Mouse (Mus musculus): ENCODE data around the gene Gm11992.

Gene Gm11992

DNA sequence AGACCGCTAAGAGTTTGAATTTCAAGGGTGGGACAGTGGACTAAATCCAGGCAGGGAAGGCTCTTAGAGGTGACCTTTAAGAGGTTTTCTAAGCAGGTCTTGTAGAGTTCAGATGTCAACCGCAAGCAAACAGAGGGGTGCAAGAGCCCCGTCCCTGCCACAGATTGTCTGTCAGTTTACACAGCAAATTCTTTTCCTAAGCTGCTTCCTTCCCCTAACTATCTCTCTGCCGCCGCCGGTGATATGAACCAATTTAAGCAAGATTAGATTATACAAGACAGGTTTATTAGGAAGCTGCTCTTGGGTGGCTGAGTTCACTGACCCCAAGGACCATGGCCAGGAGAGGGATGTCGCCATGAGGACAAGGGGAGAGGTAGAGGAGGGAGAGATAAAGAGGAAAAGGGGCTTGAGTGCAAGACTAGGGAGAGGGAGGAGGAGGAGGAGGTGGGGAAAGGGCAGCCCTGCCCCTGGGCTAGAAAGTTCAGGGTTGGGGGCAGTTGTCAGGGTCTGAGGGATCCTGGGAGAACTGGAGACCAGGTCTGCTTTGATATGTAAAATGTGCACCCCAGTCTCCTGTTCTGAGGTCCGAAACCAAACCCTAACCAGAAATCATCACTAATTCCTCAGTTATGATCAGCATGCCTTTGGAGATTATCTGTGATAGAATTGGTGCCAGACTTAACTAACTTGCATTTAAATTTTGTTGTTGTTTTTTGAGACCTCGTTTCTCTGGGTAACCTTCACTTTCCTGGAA lies 67.2 kb downstream of the Gm11992 start:
- no peak for DNase-seq (ENCODE audit: low read depth)

DNA sequence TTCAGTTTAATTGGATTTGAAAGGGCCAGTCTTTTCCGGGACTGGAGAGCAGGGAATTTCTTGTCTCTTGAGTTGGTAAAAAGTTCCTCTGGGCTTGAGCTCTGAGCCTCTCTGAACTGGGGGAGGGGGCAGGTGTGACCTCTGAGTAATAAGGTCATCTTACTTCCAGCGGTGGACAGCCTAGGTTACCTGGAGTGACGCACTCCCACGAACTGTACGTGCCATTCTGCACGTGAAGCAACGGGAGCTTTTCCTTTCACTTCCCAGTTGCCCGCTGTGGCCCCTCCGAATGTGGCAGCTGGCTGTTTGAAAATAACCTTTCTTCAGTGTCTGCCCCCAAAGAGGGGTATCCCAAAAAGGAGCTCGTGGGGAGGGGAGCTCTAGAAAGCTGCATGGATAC lies 67.7 kb downstream of the Gm11992 start:
- no peak for DNase-seq (ENCODE audit: low read depth)

DNA sequence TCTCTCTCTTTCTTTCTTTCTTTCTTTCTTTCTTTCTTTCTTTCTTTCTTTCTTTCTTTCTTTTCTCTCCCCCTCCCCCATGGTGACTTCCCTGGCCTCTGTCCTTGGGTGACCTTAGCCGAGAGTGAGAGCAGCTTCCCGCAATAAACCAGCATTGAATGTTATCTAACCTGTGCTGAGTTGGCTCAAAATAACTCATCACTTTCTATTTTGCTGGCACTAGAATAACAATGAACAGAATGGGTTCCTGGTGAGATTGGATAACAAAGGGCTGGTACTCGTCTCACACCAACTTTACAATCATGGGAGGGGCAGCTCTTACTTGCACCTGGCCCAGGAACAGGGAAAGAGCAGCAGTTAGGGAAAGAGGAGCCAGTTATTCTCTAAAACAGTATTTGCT lies 68.5 kb downstream of the Gm11992 start:
- no peak for DNase-seq (ENCODE audit: low read depth)

DNA sequence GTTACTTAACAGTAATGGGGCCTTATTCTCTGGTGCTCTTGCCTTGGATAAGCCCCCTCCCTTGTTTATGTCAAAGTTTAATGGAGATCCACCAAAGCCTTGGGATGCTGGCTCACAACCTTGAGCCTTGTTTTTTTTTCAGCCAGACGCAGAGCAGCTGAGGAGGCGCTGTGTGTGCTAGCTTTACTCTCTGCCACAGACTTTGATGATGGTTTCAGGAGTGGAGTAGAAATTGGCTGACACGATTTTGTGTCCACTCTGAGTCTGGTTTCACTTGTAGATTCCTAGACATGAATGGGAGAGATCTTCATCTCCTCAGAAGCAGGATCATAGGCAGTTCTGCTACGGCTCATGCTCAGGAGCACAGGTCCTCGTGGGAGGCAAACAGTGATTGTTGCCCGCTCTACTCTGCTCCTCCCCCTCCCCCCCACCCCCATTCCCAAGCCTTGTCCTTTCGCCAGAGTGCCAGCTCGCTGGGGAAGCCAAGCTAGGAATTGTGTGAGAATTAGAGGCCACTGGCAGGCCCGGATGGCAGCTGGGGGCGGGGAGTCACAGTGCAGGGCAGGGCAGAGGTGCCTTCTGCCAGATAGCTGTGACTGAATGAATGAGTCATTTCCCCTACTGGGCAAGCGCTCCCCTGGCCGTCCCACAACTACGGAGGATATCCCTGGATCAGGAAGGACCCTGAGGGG lies 69.1 kb downstream of the Gm11992 start:
- DNase-seq (ENCODE audit: low read depth) = peak; percentile 9

DNA sequence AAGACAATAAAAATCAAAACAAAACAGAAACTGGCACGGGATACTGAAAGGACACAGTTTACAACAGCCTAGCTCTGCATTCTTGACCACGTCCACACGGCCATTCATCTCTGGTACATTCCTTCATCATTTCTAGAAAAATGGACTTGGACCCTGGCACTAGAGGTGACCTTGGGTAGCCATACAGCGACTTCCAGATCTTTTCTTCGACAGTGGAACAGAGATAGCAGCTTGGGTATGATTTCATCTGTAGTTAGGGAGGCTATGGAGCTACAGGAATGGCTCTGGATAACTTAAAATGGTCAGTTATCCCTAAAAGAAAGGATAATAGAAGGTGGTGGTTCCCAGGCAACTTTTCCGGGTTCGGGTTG lies 69.6 kb downstream of the Gm11992 start, which contains the start of gene Upp1:
Gene Upp1 (plus strand): TSS at position 54 of the 371 bp plus-strand sequence.
- DNase-seq (ENCODE audit: low read depth) = no peak

DNA sequence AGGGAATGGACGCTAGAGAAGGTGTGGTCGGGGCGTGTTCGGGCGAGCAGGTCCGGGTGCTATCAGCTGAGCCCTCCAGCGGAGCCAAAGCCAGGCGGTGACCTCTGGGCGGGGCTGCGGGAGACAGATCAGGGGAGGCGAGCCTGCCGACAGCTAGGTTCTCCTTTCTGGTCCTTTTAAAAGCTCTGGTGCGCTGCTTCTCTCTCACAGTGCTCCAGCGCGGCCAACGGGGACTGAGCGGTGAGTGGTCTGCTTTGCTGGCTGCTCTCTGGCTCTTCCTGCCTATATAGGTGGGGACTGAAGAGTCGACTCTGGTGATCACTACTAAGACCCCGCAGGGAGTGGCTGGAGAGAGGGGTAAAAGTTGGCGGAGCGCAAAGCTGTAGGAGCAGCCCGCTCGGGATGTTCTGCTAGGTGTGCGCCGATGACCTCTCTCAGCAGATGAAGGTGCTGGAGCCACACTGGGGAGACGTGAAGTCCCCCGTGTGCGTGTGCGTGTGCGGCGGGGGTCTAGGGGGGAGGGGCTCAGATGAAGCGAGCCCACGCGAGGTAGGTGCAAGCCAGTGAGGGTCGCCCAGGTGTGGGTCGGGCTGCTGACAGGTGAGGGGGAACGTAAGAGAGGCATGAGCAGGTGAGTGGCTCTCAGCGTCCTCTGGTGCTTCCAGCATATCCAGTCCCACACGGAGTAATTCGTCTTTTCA lies 70.2 kb downstream of the Gm11992 start:
- DNase-seq (ENCODE audit: low read depth) = no peak
